In the genomic region with DNA sequence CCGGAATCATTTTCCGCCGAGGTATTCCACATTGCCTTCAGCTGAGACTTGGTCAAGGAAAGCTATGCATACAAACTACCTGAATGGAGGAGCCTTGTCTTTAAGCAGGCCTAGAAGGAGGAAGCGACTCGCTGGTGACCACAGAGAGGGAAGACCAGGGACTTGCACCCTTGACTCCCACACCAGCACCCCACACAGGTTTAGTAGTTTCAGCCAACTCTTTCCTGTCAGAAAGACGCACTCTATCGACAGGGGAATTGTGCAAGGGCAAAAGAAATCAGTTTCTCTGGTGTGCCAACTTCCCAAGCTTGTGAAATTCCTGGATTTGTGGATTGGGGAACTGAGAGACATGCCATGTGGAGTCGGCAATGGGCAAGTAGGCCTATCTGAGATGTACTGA, we compare ENCODE assay signal across 16 mouse cellular contexts.
A peak's percentile ranks its signal among the peaks of the same experiment; 100 is the strongest.
DNase-seq lines count a peak whose midpoint lies in the region; ATAC-seq and TF ChIP-seq lines count a peak whose summit lies in the region.
"Had no signal": no experiment of that assay in that cellular context is flagged by ENCODE, and none has a peak within 500 bp of the region (broad histone marks: within the 10 kb centered on the region; RNA-seq: fewer than 3 reads in every experiment).

No protein-coding gene starts in this region.

- WGBS in kidney, embryonic 15.5 days, result 84% methylated on average over 8 of the region's 8 CpGs
- WGBS in hindbrain, embryonic 12.5 days, result 93% methylated on average over 8 of the region's 8 CpGs

- H3K4me2 ChIP-seq in kidney, embryonic 15.5 days, result no peak overlapping the region
- no peak overlapping the region for H3K4me2 ChIP-seq in hindbrain, embryonic 12.5 days (replicated peaks)
- H3K4me2 ChIP-seq: embryonic facial prominence, embryonic 12.5 days; forebrain, embryonic 12.5 days; intestine, embryonic 15.5 days; stomach, embryonic 15.5 days had no signal

- no peaks in the 10 kb centered on the region for H3K27me3 ChIP-seq in kidney, embryonic 15.5 days
- no peaks in the 10 kb centered on the region for H3K27me3 ChIP-seq in hindbrain, embryonic 12.5 days
- H3K27me3 ChIP-seq: embryonic facial prominence, embryonic 12.5 days; forebrain, embryonic 12.5 days; intestine, embryonic 15.5 days; stomach, embryonic 15.5 days had no signal

- no peak overlapping the region for H3K4me3 ChIP-seq in kidney, embryonic 15.5 days (replicated peaks)
- H3K4me3 ChIP-seq in bone marrow macrophage, adult 2 months (ENCODE audit: insufficient read depth, low read length), result no peak overlapping the region
- no peak overlapping the region for H3K4me3 ChIP-seq in hindbrain, embryonic 12.5 days
- H3K4me3 ChIP-seq: embryonic facial prominence, embryonic 12.5 days; forebrain, embryonic 12.5 days; intestine, embryonic 15.5 days; stomach, embryonic 15.5 days had no signal

- no peaks in the 10 kb centered on the region for H3K36me3 ChIP-seq in kidney, embryonic 15.5 days
- H3K36me3 ChIP-seq in hindbrain, embryonic 12.5 days, result no peaks in the 10 kb centered on the region
- H3K36me3 ChIP-seq: embryonic facial prominence, embryonic 12.5 days; forebrain, embryonic 12.5 days; intestine, embryonic 15.5 days; stomach, embryonic 15.5 days had no signal

- TF ChIP-seq POLR2A in bone marrow macrophage, adult 2 months (IDR thresholded peaks at IDR 0.05; ENCODE audit: borderline replicate concordance, low read depth, low read length), result no peak

- H3K9me3 ChIP-seq in kidney, embryonic 15.5 days (replicated peaks), result no peaks in the 10 kb centered on the region
- no peaks in the 10 kb centered on the region for H3K9me3 ChIP-seq in hindbrain, embryonic 12.5 days (replicated peaks)
- H3K9me3 ChIP-seq: embryonic facial prominence, embryonic 12.5 days; forebrain, embryonic 12.5 days; intestine, embryonic 15.5 days; stomach, embryonic 15.5 days had no signal

- ATAC-seq in kidney, embryonic 15.5 days (replicated peaks; ENCODE audit: low FRiP score), result no peak
- peak; percentile 46 for ATAC-seq in megakaryocyte, adult 5-6 weeks (ENCODE audit: poor library complexity, severe bottlenecking)
- no peak for ATAC-seq in hindbrain, embryonic 12.5 days (ENCODE audit: low FRiP score)
- ATAC-seq: activated CD4-positive, CD25-positive, alpha-beta regulatory T cell, adult 4 months had no signal

- DNase-seq in adrenal gland, postnatal 10 days, result peak; percentile 52
- DNase-seq in adrenal gland, adult 2 months, result no peak
- no peak for DNase-seq in kidney, postnatal 10 days
- no peak for DNase-seq in spleen, postnatal 10 days (ENCODE audit: low spot score in 2 of 2)
- DNase-seq: cerebellum, adult 9-10 months; kidney, postnatal 25 days had no signal

- no peak overlapping the region for H3K9ac ChIP-seq in kidney, embryonic 15.5 days
- no peak overlapping the region for H3K9ac ChIP-seq in hindbrain, embryonic 12.5 days
- H3K9ac ChIP-seq: embryonic facial prominence, embryonic 12.5 days; forebrain, embryonic 12.5 days; intestine, embryonic 15.5 days; liver, embryonic 14.5 days; stomach, embryonic 15.5 days had no signal

- peaks cover 36% of the 10 kb centered on the region for H3K4me1 ChIP-seq in kidney, embryonic 15.5 days
- peaks cover 72% of the 10 kb centered on the region for H3K4me1 ChIP-seq in bone marrow macrophage, adult 2 months (ENCODE audit: control insufficient read depth, insufficient read depth, low read length)
- no peaks in the 10 kb centered on the region for H3K4me1 ChIP-seq in hindbrain, embryonic 12.5 days
- H3K4me1 ChIP-seq: forebrain, embryonic 12.5 days had no signal

- peak overlapping the region; percentile 28; the same call in 1 of the 2 replicates for H3K27ac ChIP-seq in kidney, embryonic 15.5 days
- peak overlapping the region; percentile 86 for H3K27ac ChIP-seq in bone marrow macrophage, adult 2 months (ENCODE audit: insufficient read depth, low read depth, low read length)
- H3K27ac ChIP-seq in hindbrain, embryonic 12.5 days, result no peak overlapping the region
- H3K27ac ChIP-seq: embryonic facial prominence, embryonic 12.5 days; forebrain, embryonic 12.5 days; intestine, embryonic 15.5 days; liver, embryonic 14.5 days had no signal

- TF ChIP-seq CTCF in bone marrow macrophage, adult 2 months (IDR thresholded peaks at IDR 0.05; ENCODE audit: low read depth, low read length), result no peak
